Mouse (Mus musculus): ENCODE measurements around the gene Pcare.
A peak's percentile ranks its signal among the peaks of the same experiment; 100 is the strongest.
"Not testable (repeated sequence)": the region's sequence is repeated elsewhere in the genome, so short reads cannot be mapped to it uniquely, and the experiment has no call there.

Pcare gene

DNA sequence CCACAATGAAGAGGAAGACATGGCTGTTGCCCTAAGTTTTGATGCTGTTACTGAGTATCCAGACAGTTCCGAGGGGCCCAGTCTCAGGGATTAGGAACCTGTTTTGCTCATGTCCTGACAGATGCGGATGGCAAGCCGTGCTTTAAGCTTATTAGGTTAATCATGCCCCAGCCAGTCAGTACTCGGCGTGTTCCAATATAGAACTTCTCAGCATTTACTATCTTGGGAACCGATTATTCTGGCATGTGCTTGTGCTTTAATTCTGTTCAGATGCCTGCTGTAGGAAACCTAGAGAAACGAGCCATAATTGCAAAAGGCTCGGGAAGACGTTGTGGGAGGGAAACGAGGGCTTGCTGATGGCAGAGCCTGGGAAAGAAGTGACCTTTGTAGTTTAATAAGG lies at the start of gene Pcare:
TSS of gene Pcare (minus strand) at position 64 of the 400 bp plus-strand sequence.
- no peak for DNase-seq (ENCODE audit: low spot score in 2 of 2)

DNA sequence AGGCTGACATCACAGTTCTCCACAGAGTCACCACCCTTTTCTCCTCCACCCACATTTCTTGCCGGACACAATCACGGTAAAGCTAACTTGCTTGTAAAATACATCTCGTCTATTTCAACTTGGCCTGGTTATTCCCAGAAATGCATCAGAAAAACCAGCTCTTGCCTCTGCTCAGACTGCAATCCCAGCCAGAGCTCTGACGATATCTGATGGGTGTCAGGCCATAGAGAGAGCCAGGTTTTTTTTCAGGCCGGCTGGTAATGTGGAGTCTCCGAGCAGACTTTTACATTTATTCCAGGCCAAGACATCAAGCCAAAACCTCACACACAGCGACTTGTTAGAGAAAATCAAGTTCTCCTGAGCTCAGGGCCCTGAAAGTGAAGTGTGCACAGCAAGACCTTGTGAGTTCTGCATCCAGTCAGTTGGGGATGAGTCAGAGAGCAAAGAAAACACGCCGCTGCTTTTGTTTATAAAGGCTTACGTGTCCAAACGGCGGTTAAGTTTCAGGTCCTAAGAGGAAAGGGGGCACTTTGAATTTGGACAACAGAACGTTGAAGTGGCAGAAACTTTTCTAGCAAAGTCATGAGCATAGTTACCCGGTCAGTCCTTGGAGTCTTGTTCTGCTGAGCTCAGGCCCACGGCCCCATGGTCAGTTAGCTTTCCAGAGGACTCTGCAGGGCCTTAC lies 43.0 kb upstream of the Pcare start:
- DNase-seq (ENCODE audit: low spot score in 2 of 2), result no peak

DNA sequence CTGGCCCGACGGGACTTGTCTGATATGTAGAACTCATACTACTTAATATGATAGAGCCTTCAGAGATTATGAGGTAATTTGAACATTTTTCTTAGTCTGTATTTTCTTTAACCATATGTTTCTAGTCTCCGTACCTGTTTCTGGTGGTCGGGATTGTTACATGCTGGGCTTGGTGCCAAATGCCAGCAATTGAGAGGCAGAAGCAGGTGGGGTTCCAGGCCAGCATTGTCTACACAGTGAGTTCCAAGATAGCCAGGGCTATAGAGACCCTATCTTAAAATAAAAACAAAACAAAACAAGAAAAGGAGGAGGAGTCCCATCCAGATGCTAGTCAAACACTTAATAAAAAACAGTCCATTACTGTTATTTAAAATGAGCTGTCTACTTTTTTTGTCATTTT lies 38.9 kb upstream of the Pcare start:
- DNase-seq (ENCODE audit: low spot score in 2 of 2), result no peak

DNA sequence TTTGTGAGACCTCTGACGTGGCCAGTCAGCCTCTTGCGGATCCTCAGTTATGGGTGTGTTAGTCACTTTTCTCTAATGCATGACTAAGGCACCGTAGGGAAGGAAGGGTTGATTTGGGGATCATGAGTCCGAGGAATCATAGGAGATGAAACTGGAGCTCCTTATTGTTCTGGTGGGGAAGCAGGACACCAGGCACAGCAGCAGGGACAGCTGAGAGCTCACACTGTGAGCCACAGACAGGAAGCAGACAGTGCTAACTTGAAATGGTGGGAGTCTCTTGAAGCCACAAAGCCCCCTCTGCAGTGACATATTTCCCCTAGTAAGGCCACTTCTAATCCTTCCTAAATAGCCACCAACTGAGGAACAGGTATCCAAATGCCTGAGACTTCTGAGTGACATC lies 38.4 kb upstream of the Pcare start:
- no peak for DNase-seq (ENCODE audit: low spot score in 2 of 2)

DNA sequence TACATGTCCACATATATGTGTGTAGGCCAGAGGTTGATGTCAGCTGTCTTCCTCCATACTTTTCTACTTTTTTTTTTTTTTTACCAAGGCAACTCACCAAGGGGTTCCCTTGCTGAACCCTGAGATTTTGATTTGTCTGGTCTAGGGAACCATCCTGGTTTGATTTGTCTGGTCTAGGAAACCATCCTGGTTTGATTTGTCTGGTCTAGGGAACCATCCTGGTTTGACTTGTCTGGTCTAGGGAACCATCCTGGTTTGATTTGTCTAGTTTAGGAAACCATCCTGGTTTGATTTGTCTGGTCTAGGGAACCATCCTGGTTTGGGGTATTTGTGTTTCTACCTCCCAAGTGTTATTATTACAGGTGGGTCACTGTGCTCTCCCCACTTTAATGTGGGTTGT lies 33.8 kb upstream of the Pcare start:
- DNase-seq (ENCODE audit: low spot score in 2 of 2), result no peak

DNA sequence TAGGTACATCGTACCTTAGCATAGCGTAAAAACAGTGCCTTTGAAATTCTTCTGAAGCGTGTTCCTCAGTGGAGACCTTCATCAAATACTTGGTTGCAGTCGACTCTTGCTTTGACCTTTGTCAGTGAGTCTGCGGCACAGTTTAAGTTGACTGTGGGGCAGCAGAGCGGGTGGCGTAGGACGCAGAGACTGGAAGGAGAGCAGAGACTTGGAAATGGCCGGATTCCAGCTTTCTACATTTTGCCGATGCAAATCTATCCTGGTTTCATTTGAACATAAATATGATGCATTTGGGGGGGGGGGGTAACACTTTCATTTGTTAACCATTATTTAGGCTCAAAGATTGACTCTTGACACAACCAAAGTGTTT lies 30.7 kb upstream of the Pcare start:
- no peak for DNase-seq (ENCODE audit: low spot score in 2 of 2)

DNA sequence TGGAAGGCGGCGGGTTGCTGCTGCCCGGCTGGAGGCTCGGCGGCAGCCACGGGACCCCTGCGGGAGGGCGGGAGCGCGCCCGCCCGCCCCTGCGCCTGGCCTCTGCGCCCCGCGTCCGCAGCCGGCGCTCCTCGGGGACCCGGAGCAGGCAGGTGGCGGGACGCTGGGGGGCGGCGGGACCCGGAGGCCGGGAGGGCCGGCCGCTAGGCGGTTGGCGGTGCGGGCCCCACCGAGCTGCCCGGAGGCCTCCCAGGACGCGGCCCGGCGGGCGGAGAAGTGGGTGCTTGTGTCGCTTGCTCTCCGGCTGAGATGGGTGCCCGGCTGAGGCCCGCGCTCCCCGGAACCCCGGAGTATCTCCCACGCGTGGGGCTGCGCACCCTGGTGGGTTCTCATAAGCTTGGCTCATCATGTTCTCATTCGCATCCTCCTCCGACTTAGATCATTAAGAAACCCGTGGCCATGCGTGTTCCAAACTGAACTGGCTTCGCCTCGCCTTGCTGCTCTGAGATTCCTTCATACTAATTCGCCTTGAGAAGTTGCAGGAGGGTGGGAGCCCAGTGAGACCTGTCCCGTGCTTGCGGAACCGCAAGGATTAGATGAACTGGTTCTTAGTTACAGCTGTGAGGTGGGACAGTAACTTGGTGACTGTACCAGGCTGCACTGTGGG lies 30.1 kb upstream of the Pcare start:
- DNase-seq (ENCODE audit: low spot score in 2 of 2), result peak; percentile 31 to 35

DNA sequence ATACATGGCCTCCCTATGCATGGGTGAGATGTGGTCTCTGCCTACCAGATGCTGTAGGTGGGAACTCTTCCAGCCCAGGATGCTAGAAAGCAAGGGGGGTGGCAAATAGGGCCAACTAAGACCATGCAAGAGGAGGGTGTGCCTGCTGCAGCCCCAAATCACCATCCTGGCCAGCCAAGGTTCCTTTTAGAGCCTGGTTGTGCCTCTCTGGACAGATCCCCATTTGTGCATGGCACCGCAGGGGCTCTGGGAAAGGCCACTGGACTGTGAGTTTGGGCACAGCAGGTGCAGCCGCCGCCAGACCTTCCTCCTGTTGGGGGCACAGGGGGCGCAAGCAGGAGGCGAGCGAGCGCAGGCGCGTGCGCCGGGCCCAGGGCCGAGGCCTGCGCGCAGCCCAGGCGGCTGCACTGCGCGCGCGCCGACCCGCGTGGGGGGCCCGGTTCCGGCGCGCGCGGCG lies 29.6 kb upstream of the Pcare start:
- DNase-seq (ENCODE audit: low spot score in 2 of 2), result no peak

DNA sequence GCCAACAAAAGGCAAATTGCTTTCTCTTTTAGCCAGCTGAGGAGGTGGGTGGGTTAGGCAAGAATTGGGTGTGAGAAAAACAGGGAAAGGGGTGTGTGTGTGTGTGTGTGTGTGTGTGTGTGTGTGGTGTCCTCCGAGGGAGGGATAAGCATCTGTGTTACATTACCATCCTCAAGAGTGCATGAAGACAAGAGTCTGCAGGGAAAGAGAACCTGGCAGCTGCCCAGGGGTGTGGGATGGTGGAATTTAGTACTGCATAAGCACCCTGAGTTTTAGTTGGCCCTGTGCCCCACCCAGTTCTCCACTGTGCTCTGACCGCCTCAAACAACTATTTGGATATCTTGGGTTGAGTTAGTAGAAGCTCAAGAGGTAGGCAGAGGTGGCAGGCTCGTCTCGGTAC lies 28.3 kb upstream of the Pcare start:
- peak; percentile 60 to 68 for DNase-seq (ENCODE audit: low spot score in 2 of 2)

DNA sequence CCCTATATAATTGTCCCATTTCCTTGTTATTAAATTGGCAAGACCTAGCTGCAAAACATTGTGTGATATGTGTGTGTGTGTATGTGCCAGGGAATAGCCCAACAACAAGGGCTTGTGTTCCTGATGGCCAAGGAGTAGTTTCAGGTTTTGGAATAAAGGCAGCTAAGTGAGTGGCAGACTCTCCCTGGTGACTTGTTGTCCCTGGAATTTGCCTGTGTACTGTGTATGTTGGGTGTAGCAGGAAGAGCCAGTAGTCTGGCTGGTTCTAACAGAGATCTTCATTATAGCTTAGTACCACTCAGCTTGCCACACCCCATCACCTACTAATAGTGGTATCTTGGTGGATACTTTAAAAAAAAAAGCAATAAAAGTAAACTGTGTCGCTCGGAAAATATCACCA lies 27.8 kb upstream of the Pcare start:
- no peak for DNase-seq (ENCODE audit: low spot score in 2 of 2)

DNA sequence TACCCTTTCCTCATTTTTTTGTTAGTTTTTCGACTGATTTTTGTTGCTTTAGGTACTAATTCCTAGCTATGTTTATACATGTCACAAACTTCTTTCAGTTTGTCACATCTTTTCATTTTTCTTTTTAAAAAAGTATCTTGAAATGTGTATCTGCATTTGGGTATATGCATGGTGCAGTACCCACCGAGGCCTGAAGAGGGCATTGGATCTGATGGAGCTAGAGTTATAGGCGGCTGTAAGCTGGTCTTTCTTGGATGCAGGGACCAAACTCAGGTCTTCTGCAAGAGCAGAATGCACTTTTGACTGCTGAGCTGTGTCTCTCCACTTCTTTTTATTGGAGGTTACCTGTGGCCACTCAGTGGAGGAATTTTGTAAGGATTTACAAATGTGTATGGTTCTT lies 26.0 kb upstream of the Pcare start:
- no peak for DNase-seq (ENCODE audit: low spot score in 2 of 2)

DNA sequence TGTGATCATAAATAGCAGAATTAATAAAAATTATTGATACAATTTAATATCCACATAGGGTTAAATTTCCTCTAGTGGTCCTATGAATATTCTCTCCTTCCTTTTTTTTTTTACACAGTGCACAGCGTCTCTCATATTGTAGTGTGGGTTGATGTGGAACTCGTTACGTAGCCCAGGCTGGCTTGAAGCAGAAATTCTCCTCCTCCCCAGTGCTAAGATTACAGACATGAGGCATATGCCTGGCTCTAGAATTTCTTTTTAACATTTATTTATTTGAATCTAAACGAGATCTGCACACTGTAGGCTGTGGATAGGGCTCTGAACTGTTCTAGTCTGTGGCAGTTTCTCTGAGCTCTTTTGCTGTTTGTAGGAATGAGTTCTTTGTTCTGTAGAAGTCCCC lies 22.6 kb upstream of the Pcare start:
- no peak for DNase-seq (ENCODE audit: low spot score in 2 of 2)

DNA sequence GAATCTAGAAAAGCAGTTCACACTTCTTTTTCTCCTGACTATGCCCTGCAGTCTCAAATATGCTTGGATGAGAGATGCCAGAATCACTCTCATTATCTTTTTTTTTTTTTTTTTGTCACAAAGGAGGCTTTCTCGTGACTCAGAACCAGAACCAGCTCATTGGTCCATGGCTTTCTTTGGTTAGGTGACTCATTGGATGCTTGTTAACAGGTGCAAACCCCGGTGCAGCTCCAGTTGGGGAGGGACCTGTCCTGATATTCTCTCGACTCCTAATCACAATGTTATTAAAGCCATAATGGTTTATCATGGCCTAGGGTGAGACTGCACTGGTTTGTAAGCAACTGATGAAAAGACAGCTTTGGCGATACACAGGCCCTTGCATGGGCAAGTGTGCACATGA lies 21.5 kb upstream of the Pcare start:
- DNase-seq (ENCODE audit: low spot score in 2 of 2), result no peak

DNA sequence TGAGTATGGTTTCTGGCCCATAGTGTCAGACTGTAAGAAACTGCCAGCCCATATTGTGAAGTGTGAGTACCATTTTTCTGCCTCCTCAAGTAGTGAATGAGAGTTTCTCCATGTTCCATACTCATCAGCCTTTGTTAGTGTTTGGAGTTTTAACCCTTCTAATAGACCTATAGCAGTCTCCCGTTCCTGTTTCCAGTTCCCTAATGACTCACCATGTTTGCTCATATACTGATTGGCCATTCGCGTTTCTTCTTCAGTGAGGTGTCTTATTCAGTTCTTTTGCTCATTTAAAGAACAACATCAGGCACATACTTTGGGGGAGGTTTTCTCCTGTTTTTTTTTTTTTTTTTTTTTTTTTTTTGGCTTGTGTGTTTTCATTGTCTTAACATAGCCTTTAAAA lies 18.0 kb upstream of the Pcare start:
- no peak for DNase-seq (ENCODE audit: low spot score in 2 of 2)

DNA sequence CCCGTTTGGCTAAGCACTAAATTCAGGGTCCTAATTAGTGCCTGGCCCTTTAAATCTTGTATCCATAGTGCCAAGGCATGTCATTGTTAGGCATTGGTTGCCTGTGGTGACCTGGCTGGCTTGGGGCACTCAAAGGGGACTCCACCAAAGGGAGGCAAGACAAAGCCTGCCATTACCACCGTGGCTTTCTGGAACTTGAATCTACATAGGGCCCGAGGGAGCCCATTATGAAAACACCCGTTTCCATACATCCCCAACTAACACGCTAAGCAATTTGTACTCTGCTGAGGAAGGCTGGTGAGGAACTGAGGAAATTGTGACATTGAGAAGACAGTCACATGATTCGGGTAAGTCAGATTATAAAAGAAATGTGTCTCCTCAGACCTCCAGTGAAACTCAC lies 16.9 kb upstream of the Pcare start:
- no peak for DNase-seq (ENCODE audit: low spot score in 2 of 2)

DNA sequence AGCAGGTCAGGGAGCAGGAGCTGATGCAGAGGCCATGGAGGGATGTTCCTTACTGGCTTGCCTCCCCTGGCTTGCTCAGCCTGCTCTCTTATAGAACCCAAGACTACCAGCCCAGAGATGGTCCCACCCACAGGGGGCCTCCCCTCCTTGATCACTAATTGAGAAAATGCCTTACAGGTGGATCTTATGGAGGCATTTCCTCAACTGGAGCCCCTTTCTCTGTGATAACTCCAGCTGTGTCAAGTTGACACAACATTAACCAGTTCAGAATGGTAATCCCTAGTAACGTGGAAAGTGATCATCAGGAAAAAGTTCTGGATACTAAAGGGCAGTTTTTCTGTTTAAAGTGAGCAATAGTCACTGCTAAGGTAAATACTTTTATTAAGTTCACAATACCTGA lies 15.5 kb upstream of the Pcare start, which contains the start of gene Clip4:
TSS of gene Clip4 (plus strand) at position 301 of the 400 bp plus-strand sequence.
- not testable (repeated sequence) for DNase-seq (ENCODE audit: low spot score in 2 of 2)

DNA sequence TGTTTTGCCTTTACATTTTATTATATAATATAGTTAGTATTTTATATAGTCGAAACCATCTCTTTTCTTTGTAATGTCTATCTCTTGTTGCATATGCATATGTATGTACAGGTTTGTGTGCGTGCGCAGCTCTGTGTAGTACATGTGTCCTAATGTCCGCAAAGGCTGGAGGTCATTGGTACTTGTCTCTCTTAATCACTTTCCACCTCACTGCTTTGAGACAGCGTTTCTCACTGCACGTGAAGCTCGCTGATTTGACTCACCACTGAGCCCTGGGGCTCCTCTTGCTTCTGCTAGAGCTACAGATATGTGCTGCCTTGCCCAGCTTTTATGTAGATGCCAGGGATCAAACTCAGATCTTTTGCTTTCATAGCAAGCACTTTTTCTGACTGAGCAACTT lies 7.8 kb upstream of the Pcare start:
- DNase-seq (ENCODE audit: low spot score in 2 of 2), result no peak

DNA sequence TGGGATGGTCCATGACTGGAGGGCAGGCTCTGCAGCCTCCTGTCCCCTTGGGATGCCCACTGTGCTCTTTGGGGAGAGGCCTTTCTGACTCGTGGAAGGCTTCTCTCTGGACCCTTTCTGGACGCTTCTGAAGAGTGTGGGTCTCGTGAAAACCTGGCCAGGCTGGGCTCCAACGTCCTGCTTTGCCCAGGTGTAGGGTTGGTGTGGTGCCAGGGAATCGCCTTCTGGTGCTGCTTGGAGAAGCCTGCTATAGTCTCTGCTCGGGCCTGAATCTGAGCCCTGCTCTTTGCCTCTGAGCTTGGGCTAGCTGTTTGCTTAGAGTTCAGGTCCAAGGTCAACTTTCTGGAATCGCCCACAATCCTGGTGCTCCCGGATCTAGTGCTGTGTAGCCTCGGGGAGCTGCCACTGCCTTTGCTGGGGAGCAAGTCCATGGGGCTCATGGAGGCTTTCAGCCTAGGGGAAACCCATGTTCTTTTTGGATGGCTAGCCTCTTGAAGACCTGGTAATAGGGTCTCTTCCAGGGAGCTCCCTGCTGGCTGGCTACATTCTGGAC lies 3.0 kb downstream of the Pcare start:
- no peak for DNase-seq (ENCODE audit: low spot score in 2 of 2)

DNA sequence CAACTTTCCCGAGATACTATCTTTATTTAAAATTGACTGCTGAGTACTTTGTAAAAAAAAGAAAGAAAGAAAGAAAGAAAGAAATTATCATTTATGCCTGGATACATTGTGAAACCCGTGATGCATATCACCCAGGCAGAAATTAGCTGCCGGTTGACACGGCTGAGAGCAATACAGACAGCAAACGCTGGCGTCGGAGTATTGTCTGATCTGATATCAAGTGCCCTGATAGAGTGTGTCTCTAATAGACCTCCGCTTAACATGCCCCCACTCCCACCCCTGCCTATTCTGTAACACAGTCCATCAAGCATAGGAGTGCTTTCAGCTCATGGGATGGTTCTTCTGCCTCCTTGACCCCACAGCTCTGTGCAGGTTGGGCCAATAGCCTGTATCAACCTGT lies 5.1 kb downstream of the Pcare start:
- no peak for DNase-seq (ENCODE audit: low spot score in 2 of 2)

DNA sequence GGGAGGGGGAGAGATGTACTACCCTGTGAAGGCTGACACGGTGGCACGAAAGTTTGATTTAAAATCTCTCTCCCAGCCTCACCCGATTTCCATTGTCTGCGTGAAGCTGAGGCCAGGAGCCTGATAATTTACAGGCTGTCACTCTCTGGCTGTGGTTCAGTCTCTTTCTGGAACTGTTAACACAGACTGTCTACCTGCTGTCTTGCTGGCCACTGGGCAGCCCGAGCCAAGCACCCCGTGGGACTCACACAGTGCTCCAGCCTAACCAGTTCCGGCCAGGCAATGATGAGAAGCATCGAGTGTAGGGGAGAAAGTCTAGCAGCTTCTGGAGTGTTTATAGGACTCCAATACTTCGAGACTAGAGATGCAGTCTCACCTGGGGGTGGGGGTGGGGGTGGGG lies 6.6 kb downstream of the Pcare start:
- DNase-seq (ENCODE audit: low spot score in 2 of 2), result no peak

DNA sequence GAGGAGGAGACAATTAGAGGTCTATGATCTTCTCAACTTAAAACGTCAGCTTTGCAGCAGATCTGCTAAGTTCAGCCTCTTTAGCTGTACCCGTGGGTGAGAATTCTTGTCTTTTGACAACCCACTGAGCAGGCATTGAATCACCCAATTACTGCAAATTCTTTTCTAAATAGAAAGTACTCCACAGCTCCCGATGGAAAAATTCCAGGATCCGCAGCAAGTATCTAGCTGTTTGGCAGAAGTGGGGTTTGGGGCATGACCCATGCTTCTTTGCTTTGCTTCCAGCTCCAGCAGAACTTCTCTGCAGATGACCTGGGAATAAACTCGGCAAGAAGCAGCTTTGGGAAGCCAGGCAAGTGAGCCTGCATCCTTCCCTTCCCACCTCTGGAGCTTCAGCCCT lies 9.8 kb downstream of the Pcare start:
- no peak for DNase-seq (ENCODE audit: low spot score in 2 of 2)

DNA sequence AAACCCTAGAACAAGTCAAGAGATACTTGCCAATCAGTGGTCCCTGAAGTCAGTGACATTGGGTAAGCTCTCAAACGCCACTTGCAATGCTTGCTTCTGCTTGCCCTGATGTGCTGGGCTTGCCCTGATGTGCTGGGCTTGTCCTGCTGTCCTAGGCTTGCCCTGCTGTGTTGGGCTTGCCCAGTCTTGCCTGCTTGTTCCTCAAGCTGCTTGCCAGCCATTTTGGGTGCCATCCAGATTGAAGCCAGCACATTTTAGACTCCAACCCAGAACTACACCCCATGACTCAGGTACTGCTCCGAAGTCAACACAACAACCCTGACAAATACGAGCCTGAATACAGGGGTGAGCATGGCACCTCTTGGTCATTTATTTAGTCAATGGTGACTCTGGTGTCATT lies 10.5 kb downstream of the Pcare start:
- DNase-seq (ENCODE audit: low spot score in 2 of 2), result no peak

DNA sequence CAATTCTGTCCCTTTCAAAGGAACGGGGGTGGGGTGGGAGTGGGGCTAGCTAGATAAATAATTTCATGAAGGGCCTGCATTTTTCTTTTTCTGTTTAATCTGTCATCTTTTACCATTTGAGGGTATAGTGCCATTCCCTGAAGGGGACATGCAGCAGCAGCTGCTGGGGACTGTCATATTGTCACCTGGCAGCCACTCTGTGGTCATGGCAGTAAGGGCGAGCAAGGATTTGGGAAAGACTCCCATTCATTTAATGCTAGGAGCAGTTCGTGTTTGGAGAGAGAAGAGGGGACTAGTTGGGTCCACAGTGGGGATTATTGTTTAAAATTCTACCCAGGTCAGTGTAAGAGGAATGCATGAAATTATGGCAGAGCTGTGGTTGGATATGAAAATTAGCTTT lies 16.3 kb downstream of the Pcare start:
- DNase-seq (ENCODE audit: low spot score in 2 of 2), result no peak

Data from frontal cortex, postnatal 25 days (tissue).